Mouse (Mus musculus) fibroblast of lung, adult 2 months (primary cell): ENCODE measurements around the gene Frmd4a.

Source experiments
- DNase-seq: peaks from one replicate; pipeline ENCODE4 v3.0.0-alpha.2; 2011; ENCODE audit warnings: low read depth

The Frmd4a gene

DNA sequence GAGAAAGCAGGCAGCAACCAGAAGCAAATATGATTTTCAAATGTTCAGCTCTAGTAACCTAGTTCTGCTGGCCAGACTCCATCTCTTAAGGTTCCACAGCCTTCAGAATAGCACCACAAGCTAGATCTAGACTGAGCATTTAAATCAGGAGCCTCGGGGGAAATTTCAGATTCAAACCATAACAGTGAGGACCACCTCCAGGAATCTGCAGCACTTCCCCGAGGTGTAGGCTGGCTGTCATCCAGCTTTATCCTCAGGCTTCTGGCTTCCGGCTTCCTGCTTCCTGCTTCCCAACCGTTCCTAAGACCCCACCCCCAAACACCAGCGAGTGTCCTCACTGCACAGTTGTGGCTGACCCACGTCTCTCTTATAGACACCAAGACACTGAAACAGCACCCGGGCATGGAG, 374.2 kb downstream of the Frmd4a start:
- DNase-seq: no peak

DNA sequence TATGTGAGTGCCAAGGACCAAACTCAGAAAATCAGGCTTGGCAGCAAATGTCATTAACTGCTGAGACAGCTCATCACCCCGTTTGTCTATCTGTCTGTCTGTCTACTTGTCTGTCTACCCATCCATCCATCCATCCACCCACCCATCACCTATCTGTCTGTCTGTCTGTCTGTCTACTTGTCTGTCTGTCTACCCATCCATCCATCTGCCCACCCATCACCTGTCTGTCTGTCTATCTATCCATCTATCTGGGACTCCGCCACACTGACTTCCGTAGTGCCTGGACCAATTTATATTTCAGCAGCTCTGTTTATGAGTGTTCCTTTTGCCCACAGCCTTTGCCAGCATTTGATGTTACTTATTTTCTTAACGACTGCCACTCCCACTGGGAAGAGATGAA, 375.5 kb downstream of the Frmd4a start:
- no peak for DNase-seq

DNA sequence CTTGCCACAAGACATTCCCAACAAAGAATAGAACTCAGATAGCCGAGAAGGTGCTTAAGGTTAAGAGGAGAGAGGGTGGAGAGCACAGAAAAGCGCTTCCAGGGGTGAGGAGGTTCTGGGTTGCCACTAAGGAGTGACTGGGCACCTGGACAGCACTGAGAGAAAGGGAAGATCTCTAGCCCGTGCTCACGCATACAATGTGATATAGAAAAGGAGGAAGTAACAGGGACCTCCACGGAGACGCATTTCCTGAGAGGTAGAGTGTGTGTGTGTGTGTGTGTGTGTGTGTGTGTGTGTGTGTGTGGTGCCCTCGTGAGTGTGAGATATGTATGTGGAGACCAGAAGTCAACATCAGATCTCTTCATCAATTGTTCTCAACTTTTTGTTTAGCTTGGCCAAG, 377.1 kb downstream of the Frmd4a start:
- DNase-seq: no peak

DNA sequence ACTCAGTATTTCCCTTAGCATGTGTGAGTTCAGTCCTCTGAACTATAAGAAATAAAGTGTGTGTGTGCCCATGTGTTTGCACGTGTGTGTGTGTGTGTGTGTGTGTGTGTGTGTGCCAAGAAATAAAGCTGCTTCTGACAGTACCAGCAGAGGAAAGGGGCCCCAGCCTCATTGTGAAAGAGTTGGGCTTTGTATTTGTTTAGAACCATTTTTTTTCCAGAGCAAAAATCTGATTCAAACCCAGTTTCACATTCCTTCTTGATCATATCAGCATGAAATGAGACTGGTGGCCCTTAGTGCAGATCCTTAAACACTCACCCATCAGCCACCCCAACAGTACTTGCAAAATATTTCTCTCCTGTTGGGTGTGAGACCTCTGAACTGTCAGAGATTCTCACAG, 382.2 kb downstream of the Frmd4a start:
- no peak for DNase-seq

DNA sequence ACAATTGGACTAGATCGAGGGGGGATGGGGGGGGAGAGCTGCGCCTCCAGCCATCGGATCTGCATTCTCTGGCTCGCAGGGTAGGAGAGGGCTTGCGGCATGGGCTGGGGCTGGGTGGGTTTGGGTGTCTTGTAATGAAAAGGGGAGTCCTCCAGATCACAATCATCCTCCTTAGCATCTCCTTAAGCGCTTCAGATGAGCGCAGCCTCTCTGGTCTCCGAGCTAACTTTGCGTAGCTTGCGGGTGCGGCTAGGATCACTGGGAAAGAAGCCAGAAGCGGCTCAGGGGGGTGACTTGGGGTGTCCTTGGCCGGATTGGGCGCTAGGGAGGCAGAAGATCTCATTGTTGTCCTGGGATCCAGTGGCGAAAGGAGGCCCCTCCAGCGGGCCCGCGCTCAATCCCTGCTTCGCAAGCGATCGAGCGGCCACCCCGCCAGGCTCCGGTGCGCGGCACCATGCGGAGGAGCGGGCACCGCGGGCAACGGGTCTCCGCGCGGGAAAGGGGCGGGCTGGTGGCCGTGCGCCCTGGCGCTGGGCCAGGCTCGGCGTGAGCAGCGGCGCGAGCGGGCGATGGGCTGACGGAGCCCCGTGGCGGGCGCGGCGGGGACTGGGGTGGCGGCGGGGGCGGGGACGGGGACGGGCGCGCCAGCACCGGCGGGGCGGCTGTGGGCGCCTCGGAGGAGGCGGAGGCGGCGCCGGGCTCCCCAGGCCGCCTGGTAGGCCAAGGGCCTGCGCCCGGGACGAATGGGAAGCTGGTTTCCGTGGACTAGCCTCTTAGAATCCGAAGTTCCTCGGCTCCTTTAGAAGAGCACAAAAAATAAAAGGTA, 383.5 kb downstream of the Frmd4a start:
- DNase-seq: no peak

DNA sequence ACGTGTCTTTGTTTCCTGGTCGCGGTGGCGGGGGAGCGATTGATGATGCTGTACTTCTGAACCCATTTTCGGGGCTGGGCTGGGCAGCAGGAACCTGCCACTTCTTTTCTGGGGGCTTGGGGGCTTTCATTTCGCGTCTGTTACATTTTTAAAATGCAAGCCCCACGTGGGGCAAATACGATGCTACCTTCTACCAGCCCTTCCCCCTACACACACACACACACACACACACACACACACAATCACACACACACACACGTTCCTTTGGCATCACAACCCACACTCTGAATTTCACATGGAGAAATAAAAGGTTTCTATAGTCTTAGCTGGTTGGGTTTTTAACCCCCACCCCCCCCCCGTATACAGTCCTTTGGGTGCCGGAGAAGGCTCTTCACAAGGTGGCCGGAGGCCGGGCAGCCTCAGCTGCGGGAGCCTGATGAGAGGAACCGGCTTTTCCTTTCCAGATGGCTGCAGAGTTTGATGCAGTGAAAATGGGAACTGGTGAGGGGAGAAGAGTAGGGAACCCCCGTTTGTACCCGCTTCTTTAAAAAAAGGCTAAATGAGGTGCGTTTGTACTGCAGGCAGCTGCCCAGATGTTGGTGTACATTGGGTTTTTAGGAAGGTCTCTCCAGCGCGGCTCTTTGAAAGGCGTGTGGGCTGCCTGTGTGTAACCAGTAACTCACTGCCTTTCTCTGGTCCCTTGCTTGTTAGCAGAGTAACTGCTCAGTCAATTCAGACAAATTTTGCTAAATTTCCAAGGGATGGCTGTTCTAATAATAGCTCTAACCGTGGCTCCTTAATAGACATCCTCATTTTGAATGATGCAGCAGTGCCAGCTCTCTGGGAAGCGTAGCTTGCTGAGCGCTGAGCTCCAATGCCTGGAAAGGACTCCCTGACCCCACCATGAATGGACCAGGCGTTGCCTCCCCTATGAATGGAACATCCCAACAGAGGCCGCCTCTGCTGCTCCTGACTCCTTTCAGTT, 384.4 kb downstream of the Frmd4a start:
- peak; percentile 31 for DNase-seq

DNA sequence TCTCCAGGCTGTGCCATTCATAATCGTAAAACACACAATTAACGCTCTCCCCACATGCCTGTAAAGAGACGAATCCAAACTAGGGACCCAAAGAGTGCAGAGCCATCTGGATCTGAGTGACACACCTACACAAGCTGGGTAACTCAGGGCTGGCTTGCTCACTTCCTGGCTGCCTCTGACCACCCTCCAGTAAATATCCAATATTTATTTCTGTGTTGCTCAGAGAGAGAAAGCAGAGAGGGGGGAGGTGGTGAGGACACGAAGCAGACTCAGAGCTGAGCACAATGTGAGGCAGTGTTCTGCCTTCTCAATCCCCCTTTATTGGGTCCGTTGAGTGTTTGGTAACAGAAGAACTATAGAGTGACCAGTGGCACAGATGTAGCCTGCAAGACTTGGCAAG, 389.5 kb downstream of the Frmd4a start:
- DNase-seq: no peak

DNA sequence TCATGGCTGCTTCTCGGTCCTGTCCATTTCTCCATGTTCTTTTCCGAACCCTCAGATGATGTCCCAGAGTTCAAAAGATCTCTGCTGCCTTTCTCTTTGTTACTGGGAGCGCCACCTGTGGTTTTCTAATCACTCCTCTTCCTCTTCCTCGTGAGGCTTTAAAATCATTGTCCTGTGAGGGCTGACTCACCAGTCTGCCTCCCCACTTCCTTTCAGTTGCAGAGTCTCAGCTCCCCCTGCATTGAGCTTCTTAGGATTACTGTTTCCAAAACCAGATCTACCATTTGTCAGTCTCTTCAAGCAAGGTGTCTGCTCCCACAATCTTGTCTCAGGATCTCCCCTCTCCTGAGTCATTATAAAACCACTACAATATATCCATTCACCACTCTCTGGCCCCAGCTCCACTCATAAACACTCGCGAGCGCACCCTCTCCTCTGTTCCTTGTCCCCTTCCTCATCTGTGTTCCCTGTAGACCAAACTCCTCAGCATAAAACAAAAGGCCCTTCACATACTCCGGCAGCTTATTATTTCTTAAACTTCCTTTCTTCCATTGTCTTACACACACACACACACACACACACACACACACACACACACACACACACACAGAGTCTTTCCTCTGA, 392.4 kb downstream of the Frmd4a start:
- DNase-seq: no peak

DNA sequence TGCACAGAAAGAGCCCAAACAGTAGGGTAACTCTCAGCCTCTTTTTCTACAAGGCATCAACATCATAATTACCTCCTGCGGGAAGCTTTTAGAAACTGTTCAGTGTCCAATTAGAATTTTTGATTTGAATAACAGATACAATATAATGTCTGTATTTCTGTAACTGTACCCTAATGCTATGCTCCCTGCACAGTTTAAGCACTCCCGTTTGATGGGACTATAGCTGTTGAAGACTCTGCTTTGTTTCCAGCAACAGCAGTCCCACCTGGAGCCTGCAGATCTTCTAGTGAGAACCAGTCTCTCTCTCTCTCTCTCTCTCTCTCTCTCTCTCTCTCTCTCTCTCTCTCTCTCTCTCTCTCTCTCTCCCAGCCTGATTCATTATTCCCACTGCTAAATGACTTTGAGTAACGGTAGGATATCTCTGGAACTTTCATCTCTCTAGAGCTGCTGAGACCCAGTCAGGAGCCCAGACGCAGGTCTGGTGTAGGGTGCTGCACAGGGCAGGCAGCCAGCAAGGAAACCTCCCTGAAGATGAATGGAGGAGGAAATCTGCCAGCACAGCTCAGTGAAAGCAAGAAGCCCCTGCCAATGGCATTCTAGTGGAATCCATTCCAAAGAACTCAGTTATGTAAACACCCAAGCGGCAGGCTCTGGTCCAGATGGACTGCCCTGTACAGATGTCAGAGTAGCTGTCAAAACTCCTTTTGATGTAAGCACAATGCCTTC, 395.5 kb downstream of the Frmd4a start:
- no peak for DNase-seq

DNA sequence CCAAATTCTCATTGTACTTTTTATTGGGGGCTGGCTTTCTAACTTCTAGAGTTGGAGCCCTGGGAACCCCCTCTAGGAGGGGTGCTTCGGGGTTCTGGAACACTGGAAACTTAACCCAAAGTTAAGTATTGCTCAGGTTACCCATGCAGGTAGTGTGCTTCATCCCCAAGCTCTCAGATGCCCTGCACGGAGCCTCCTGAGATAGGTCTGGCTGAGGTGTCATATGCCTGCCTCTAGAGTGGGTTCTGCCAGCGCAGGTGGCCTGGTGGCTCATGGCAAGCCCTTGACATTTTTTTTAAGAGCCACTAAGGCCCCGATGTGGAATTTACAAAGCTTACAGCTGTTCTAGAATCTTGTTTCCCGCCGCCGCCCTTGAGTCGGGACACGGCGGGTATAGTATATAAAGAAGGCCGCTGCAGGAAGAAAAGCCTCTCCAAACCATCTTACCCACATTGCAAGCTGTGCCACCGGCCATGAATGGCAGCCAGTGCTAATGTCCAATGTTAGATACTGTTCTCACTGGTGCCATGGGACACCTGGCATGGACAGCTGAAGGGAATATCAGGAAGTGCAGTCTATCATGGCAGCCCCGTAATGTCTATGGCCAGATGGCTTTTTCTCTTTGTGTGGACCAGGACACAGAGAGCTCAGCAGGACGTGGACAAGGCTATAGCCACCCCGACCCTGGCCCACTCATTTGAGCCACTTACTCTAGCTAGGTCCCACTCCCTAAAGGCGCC, 396.2 kb downstream of the Frmd4a start:
- DNase-seq: no peak

DNA sequence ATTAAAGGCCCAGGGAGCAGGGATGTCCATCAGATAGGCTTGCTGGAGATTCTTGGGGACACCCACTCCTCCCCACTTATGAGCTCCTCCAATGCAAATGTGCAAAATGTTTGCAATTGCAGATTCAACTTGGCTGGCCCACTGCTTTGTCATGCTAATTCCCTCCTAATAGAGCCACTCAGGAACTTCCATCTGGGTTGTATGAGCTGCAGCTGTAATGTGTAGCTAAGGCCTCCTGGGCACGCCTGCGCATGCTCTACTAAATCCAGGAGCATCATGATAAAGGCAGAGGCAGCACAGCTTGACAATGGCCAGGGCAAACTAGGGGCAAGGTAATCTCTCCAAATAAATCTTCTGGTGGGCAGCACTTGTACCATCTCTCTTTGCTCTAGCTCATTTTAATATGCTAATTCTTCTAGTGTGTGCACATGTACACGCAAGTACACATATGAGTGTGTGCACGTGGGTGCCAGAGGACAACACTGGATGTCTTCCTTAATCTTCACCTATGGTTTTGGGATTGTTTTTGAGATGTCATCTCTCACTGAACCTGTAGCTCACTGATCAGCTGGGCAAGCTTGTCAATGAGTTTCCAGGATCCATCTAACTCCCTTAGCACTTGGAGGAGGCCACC, 403.3 kb downstream of the Frmd4a start:
- DNase-seq: no peak

DNA sequence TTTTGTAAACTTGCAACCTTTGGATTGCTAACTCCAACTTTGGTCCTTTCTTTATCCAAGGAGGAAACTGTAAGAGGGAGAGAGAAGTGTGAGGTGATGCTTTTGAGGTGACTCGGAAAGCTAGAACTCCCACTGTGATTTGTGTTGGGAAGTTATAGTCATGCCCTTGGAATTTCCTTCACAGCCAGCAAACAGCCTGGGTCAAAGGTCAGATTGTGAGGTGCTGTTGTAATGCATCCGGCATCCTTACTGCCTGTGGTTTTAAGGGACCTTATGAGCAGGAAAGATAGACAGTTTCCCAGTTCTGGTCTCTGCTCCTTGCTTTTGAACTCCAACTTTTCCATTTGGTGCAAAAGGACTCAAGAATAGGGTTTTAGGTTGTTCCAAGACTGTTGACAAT, 404.2 kb downstream of the Frmd4a start:
- peak; percentile 45 for DNase-seq

DNA sequence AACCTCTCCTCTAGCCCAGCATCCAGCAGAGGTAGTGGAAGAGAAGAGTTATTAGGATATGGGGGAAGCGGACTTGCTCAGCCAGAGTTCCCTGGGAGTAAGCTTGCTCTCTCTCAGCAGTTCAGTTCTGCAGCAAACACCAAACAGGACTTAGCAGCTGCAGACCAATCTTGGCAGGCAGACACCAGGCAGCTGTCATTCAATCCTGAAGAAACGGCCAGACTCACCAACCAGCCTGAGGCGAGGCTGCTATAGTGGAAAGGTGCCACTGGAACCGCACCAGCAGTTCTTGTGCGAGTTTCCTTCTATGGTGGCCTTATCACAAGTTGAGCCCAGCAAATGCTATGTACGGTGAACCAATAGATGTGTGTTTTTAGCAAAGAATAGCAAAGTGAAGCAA, 406.4 kb downstream of the Frmd4a start:
- no peak for DNase-seq

DNA sequence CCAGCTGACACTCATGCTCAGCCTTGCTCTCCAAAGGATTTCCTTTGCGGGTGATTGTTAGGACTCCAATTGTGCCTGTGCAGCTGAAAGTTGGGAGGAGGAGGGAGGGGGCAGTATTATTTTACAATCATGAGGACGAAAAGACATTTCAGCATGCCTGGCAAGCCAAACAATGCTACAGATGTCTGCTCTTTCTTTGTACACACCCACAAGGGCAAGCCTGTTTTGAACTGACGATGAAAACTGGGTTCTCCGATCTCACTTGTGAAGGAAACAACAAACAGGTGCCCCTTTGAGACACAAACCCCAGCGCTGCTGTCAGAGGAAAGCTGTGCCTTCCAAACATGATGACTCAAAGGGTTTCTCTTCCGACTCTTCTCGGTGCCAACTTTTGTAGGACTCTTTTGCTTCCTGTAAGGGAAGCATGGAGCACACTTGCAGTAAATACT, 410.9 kb downstream of the Frmd4a start:
- no peak for DNase-seq

DNA sequence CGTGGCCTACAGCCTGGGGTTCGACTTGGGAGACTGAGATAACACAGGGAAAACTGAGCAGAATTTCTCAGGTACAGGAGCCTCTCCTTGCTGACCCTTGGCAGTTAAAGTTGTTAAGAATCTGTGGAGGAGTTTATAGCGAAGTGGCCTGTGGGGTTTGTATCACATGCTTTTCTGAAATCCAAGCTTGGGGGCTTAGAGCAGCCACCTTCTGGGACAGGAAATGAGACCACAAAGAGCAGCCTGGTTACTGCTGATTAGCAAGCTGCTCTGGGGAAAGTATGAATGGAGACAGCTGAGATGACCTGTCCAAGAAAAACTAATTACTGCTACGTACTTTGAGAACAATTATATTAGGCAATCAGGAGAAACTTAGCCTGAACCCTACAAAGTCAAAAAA, 415.6 kb downstream of the Frmd4a start:
- DNase-seq: no peak

DNA sequence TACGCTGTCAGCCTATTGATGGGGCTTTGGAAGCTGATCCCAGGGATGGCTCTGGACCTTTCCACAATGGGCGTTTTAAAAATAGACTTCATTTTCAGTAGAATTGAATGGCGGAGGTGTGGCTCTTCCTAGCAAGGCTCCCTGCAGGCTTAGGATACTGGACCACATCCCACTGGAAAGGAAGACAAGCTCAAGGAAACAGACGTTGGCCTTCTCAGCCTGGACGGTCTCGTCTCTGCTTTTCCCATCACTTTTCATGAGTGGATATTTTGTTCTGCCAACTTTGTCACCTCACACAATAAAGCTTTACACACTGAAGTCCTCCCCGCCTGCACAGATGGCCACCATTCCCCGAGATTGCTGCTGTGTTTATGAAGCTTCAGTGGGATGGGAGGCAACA, 417.5 kb downstream of the Frmd4a start:
- DNase-seq: no peak

DNA sequence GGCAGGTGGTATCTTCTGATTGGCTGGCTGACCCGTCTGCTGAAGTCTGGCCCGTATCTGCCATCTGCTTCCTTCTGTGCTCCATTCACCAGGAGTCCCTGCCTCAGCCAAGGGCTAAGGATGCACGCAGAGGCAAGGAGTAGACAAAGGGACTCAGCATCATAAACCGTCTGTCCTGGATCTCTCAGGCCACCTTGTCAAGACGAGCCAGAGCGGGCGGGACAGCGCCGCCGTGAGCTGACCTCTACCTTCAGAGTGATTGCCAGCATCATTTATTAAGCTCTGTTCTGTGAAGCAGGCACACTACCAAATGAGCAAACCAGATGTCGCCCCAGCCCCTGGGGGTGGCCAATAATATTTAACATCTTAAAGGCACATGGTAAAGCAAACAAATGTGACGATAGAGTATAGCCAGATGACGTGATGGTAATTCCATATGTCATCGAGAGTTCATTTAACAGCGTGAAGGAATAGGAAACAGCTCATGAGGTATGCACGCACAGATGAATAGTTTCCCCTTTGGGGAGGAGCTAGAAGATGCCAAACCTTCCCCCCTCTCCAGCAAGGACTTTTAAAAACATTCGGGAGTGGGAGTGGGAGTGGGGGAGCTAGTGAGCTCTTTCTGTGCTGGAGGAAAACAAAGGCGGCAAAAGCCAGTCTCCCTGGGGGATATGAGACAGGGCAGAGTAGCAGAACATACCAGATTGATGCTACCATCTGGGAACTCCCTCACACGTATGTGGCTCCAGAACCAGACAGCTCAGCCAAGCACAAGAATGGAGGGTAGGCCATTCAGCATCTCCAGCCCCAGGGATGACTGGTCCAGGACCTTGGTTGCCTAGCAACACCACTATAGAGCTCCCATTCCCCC, 419.1 kb downstream of the Frmd4a start:
- DNase-seq: no peak

DNA sequence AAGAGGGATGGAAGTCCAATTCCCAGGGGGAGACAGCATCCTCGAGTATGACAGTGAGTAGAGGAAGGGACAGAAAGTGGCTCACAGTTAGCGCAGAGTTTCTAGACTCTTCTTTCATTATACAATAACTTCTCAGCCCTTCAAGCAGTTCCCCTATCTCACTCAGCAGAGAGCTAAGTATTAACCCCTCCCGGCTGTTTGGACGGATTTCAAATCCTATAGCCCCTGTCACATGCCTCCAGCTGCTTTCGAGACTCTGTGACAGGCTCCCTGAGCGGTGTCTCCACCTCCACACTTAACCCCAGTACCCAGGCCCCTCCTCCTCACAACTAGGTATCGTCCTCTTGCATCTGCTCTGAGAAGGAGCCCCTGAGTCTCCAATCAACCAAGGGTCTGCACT, 421.2 kb downstream of the Frmd4a start:
- no peak for DNase-seq

DNA sequence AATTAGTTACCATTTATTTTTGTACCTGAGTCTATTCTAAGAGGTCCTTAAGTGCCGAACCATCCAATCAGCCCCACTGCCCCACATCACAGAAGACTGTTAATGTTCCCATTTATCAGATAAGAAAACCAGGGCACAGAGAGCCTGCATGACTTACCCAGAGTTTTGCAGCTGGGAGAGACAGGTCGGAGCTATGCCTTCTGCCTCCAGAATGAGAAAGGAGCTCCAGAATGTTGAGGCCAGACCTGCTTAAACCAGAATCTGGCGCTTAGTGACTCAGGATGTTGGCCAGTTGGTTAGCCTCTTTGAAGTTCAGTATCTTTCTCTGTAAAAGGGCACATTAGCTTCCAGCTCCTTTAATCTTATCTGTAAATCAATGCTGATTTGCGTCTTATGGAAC, 422.4 kb downstream of the Frmd4a start:
- DNase-seq: no peak

DNA sequence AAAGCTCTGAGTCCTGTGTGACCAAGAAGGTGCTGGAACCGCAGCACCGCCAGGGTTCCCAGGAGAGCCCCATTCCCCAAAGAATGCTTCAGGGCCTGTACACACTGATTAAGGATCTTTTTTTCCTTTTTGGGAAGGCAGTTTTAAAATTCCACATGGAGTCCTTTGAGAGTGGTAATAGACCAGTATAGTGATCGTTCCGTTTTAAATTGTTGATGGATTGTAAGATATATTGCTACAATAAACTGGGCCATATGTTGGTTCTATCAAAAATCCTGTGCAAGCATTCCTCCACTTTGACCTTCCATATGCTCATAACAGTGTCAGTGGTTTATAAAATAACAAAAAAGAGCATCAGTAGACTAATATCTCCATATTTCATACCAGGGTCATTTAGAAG, 424.3 kb downstream of the Frmd4a start:
- DNase-seq: no peak
